Mouse (Mus musculus): ENCODE results near the gene Cbarp. TPM values are rescaled to one million over a fixed set of nuclear protein-coding genes. Genes with fewer than 3 reads are reported as not detected.

Gene Cbarp
- polyA plus RNA-seq, 1 experiment, result 32.6 TPM

DNA sequence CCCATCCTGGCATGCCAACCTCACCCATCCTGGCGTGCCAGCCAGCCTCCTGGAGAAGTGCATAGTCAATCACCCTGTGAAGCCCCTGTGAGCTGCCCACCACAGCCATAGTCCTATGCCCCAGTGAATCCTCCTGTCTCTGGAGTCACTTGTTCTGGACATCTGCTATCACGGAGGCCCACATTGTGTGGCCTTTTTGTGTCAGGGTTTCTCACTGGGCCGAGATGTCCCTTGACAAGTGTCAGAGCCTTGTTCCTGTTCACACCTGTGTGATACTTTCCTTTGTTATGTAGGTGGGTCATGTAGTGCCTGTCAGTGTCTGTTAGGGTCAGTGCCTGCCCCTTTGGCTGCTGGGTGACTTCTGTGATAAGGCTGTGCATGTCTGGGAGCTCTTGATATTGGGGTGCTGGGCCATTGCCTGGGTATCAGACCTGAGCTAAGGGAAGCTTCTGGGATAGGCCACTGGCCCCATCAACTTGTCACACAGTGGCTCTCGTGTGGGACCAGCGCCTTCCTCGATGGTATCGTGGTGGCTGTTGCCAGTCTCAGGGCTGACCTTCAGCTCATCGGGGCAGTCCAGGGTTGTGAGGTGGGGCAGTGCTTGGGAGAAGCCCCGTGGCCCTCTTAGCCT is 16.6 kb downstream of the Cbarp start:
- DNase-seq (ENCODE audit: low read depth), result no peak

DNA sequence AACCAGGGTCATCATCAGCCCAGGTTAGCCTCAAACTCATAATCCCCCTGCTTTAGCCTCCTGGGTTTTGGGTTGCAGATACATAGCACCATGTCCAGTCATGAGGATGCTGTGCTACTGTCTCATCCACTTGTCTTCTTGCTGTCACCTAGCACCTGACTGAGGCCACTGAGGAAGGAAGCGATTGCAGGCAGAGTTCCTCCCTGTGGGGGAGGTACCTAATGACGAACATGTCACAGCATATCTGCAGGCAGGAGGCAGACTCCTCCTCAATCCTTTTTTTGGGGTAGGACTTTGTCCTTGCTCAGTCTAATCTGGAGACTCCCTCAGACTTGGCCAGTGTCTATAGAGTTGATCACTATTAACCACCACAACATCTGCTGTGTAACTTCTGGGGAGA is 19.0 kb downstream of the Cbarp start:
- no peak for DNase-seq (ENCODE audit: low read depth)

DNA sequence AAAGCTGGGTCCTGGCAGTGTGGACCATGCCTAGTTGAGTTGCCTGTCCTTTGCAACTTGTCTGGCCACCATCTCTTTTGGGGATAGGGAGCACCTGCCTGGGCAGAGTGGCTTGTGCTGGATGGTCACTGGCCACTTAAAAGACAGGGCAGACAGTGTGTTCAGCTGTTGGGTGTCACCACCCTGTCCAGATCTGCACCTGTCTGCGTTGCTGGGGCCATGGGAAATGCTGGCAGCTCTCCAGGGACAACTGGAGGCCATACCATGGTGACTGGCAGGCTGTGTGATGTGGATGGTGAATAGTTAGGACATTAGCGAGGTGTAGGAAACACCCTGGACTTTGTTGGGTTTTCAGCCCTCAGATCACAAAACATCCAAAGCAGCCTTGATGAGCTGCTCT is 20.5 kb downstream of the Cbarp start:
- DNase-seq (ENCODE audit: low read depth), result no peak

GRCm38 (mm10) chr10:80118552-80118951 is 22.1 kb downstream of the Cbarp start:
- DNase-seq (ENCODE audit: low read depth), result no peak

DNA sequence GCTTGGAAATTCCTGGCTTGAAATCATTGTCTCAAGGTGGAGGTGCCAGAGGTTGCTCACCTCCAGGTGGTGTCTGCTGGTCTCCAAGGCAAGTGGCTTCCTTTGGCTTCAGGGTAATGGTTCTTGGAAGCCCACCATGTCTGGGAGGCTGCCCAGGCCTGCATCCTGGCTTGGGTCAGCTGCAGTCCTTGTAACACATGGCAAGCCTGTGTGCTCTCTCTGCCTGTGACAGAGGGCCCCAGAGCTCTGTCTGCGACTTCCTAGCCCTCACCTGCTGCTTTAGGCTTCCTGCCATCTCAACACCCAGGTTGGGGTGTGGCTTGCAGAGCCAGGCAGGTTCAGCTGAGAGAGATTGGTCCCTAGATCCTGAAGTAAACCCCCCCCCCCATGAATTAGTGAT is 22.9 kb downstream of the Cbarp start:
- DNase-seq (ENCODE audit: low read depth), result no peak

DNA sequence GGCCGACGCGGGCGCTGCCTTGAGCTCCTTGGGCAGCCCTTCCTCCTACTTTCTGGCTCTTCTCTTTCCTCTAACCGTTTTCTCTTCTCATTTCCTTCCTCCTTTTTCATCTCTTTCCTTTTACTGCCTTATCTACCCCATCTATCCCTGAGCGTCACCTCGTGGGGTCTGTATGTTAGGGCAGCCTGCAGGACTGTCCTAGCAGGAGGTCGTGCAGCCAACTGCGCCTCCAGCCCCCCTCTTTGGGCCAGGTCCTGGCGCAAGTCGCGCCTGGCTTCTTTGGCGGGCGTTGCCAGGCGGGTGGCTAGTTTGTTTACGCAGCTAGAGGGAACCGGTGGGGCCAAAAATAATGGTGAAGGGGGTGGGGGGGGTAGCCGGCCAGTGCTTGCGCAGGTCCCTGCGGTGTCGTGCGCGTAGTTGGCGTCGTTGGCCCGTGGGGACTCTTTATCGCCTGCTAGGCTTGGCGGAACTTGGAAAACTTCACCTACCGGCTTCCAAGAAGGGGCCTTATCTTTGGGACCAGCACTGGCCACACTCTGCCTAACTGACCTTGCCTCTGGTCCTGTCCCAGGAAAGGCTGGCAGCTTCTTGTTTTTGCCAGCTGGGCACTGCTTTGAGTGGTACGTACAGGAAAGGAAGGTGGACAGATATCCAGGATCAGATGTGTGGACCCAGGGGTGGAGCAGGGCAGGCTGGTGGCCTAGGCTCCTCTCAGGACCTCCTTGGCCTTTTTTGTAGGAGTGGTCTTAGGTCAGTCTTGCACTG is 23.5 kb downstream of the Cbarp start:
- DNase-seq (ENCODE audit: low read depth), result no peak

DNA sequence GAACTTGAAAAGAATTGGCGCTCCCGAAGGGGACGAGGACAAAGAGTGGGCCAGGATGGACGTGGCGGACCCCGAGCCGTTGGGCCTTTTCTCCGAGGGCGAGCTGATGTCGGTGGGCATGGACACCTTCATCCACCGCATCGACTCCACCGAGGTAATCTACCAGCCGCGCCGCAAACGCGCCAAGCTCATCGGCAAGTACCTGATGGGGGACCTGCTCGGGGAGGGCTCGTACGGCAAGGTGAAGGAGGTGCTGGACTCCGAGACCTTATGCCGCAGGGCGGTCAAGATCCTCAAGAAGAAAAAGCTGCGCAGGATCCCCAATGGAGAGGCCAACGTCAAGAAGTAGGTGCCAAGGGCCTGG is 24.1 kb downstream of the Cbarp start:
- DNase-seq (ENCODE audit: low read depth), result no peak

DNA sequence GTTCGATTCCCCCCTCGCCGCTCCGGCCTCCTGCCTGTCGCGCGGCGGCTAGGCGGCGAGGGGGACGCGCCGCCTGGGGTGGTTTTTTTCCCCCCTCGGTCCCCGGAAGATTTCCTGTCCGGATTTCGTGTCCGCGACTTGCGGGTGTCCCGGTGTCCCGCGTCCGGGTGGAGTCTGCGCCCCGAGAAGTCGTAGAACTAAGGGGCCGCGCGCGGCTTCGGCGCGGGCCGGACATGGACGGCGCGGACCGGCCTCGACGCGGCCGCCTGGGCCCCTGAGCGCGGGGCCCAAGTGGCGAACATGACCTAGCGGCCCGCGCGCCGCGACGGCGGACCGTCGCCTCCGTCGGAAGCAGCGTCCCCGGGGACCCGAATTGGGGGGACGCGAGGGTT is 24.7 kb downstream of the Cbarp start:
- no peak for DNase-seq (ENCODE audit: low read depth)

- peak; percentile 100 for DNase-seq (ENCODE audit: low read depth)
These were observed 25.2 kb downstream of the Cbarp start, which contains the start of gene Stk11 for GRCm38 (mm10) chr10:80115290-80115943. TSS of gene Stk11 (plus strand) at chr10:80115803.

GRCm38 (mm10) chr10:80114341-80115284 is 26.0 kb downstream of the Cbarp start:
- DNase-seq (ENCODE audit: low read depth), result no peak

DNA sequence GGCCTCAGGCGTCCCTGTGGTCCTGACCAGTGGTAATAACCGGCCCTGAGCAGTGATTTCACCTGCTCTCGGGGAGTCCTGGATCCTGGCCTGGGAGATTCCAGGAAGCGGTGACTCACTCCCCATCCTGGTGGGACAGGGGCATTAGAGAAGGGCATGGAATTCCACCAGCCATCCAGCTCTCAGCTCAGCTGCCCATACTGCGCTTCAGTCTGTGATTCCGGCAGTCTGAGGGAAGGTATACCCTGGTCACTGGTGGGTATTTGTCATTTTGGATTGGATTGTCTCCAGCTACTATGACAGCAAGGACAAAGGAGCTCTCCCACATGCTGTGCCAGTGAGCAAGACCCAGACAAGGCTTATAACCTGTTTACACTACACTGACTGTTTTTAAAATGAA is 33.0 kb downstream of the Cbarp start:
- DNase-seq (ENCODE audit: low read depth), result no peak

- DNase-seq (ENCODE audit: low read depth), result peak; percentile 67
These were observed 34.7 kb downstream of the Cbarp start for GRCm38 (mm10) chr10:80105926-80106325.

DNA sequence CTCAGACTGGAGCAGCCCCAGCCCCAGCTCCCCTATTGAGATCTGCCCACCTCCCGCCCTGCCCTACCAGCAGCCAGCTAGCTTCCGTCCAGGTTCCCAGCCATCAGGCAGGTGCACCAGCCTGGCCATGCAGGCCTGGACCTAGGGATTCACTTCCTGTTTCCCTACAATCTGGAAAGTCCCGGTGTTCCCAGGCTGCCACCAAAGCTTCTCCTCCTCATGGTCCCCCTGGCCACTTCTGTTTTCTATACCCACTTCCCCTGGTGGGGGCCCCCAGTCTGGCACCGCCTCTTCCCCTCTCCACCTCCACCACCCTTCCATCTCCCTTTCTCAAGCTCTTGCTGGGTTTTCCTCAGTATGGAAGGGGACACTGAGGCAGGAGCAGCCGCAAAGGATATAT is 35.2 kb downstream of the Cbarp start, which contains the start of gene Sbno2:
Gene Sbno2, minus strand, starts transcription at position 112 of the 400 bp plus-strand sequence.
- DNase-seq (ENCODE audit: low read depth), result no peak

DNA sequence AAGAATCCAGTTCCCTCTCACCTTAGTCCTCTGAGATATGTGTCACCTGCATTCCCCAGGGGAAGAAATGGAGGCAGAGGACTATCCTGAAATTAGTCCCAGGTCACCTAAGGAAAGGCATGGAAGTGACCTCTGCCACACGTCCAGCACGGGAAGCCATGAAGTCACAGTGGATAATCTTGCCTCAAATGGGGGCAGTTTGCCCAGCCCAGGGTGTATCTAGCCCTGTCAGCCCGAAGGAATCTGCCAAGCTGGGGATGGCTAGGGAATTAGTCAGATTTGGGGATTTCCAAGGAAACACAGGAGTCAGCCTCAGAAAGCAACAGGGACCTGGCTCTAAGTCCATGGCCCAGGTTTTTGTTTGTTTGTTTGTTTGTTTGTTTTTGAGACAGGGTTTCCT is 36.5 kb downstream of the Cbarp start:
- DNase-seq (ENCODE audit: low read depth), result no peak

- no peak for DNase-seq (ENCODE audit: low read depth)
These were observed 37.6 kb downstream of the Cbarp start for GRCm38 (mm10) chr10:80103032-80103431.

DNA sequence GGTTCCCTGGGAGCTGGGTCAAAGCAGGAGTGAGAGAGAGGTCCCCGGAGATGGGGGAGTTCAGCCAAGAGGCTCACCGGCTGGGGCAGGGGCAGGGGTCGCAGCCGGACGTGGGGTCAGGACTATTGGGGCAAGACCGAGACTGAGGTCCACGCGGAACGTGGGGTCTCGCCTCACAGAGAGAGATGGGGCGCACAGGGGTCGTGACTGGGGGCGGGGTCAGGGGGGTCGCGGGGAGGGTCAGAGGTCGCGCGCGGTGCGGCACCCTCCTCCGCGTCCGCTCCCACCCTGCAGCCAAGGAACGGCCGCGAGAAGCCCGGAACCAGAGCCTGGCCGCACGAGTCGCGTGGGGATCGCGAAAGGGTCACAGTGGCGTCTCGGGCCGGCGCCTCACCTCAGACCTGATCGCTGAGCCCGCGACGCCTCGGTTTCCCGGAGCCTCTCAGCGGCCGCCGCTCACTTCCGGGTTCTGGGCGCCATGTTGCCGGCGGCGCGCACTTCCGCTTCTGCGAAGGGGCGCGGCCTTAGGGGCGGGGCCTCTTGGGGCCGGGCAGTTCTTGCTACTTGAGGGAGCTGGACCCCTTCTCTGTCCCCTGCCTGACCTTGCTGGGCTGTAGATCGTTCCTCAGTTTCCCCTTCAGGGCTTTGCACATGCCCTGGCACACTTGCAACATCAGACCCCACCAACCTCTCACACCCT is 38.3 kb downstream of the Cbarp start:
- DNase-seq (ENCODE audit: low read depth), result no peak

DNA sequence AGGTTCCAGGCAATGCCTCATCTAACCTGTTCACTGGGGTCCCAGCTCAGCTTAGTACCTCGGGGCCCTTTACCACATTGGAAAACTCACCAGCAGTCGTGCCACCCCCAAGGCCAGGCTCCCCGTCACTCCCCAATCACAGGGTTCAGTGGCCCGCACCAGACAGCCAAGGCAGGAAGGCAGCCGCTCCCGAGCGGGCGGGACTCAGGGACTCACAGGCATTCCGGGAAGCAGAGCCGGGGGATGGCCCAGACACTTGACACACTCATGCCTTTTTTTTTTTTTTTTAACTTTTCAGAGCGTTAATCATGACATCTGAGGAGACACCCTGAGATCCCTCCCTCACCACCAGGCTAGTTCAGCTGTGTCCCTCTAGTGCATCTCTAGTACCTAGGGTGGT is 39.7 kb downstream of the Cbarp start:
- DNase-seq (ENCODE audit: low read depth), result no peak

DNA sequence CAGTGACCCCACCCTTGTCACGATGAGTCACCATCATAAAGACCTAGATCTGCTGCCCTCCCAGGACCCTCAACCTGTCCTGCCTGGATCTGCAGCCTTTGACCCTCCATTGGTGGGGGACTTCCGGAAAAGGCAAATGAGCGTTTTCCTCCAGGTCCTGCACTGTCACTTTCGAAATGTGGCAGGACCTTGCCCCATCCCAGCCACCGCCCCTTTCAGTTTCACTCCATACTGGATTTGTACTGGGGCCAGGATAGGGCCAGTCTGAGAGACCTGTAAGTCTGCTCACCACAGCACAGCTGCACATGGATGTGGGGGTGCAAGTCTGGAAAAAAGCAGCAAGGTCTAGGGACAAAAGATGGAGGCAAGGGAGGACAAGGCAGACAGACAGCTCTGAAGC is 42.0 kb downstream of the Cbarp start:
- no peak for DNase-seq (ENCODE audit: low read depth)

GRCm38 (mm10) chr10:80097275-80097674 is 43.4 kb downstream of the Cbarp start:
- no peak for DNase-seq (ENCODE audit: low read depth)

DNA sequence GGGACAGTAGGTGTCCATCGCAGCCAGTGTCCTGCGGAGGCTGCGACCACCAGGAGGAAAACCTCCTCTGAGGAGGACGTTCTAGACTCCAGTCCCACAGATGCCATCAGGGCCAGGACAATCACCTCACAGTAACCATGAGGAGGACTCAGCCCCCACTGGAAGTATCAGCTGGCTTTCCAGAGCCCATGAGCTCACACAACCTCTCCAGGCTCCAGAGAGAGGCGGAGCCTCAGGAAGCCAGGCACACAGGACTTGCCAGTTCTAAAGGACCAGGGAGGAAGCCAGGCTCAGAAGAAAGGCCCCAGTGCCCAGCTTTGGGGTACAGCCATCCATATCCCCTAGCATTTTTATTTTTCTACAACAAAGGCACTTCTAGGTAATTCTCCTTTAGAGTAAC is 45.1 kb downstream of the Cbarp start:
- no peak for DNase-seq (ENCODE audit: low read depth)

DNA sequence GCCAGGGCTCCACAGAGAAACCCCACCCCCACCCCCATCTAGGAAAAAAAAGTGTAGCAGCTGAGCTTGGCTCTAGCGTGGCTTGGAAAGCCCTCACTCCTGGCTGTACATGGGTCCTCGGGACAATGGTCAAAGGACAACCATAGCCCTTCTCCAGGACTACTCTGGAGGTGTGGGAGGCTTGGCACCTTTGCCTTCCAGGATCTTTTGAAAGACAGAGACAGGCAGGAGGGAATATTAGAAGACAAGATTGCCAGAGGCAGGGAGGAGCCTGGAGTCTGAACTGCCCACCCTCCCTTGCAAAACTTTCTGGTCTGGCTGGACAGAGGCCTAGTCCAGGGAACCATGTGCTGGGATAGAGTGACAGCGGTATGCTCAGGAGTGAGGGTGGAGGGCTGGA is 46.0 kb downstream of the Cbarp start:
- DNase-seq (ENCODE audit: low read depth), result no peak

All from gonadal fat pad, adult 2 months (tissue).